Mouse (Mus musculus) MEL (cell line): ENCODE data around the gene 2610528J11Rik. TPM values are rescaled to one million over a fixed set of nuclear protein-coding genes. Genes with fewer than 3 reads are reported as not detected.

ENCODE experiments used
- DNase-seq: peaks from one replicate; pipeline ENCODE4 v3.0.0; 2011; ENCODE audit warnings: low read depth, low spot score
- H3K27ac ChIP-seq: 2 replicates; pipeline ENCODE4 v1.5.1; 2012; ENCODE audit warnings: low read depth, mild to moderate bottlenecking, control low read depth, low read length, moderate library complexity; ENCODE audit not compliant: control insufficient read depth
- H3K27me3 ChIP-seq, 2 experiments: fragments of 150-350 bp in 1 of 2; sonication (generic) in 1 of 2; 2 replicates each; pipeline ENCODE4 v1.6.1; 2012; ENCODE audit warnings: low read length in 2 of 2, mild to moderate bottlenecking in 2 of 2, improper control_type of control experiment in 1 of 2, moderate library complexity in 1 of 2; ENCODE audit not compliant: insufficient read depth in 2 of 2, control insufficient read depth in 1 of 2
- H3K36me3 ChIP-seq, 2 experiments: 2 replicates each; pipeline ENCODE4 v1.6.1; 2012 to 2014; ENCODE audit warnings: low read length in 2 of 2, improper control_type of control experiment in 1 of 2, inconsistent platforms in 1 of 2, mild to moderate bottlenecking in 1 of 2; ENCODE audit not compliant: insufficient read depth in 2 of 2, control insufficient read depth in 1 of 2
- H3K4me1 ChIP-seq, 2 experiments: fragments of 150-350 bp in 1 of 2; sonication (generic) in 1 of 2; 2 replicates each; pipeline ENCODE4 v1.6.1; 2012; ENCODE audit warnings: low read length in 2 of 2, improper control_type of control experiment in 1 of 2, mild to moderate bottlenecking in 1 of 2; ENCODE audit not compliant: insufficient read depth in 2 of 2, control insufficient read depth in 1 of 2
- H3K4me3 ChIP-seq, 2 experiments: fragments of 150-350 bp in 1 of 2; sonication (generic) in 1 of 2; 2 replicates each; pipeline ENCODE4 v1.5.1; 2012; ENCODE audit warnings: low read depth in 2 of 2, low read length in 2 of 2, mild to moderate bottlenecking in 2 of 2, moderate library complexity in 2 of 2, control low read depth in 1 of 2, improper control_type of control experiment in 1 of 2; ENCODE audit not compliant: control insufficient read depth in 1 of 2, insufficient read depth in 1 of 2
- H3K79me2 ChIP-seq: 2 replicates; pipeline ENCODE4 v1.6.1; 2012; ENCODE audit warnings: mild to moderate bottlenecking, low read length, moderate library complexity; ENCODE audit not compliant: control insufficient read depth, poor library complexity, insufficient read depth
- H3K9ac ChIP-seq: 2 replicates; pipeline ENCODE4 v1.6.1; 2012; ENCODE audit warnings: low read depth, mild to moderate bottlenecking, control low read depth, low read length, moderate library complexity; ENCODE audit not compliant: control insufficient read depth, poor library complexity, severe bottlenecking
- H3K9me3 ChIP-seq: fragments of 150-350 bp; sonication (generic); replicated peaks from 2 replicates; pipeline ENCODE4 v1.6.1; 2012; ENCODE audit warnings: mild to moderate bottlenecking, low read length, improper control_type of control experiment, moderate library complexity; ENCODE audit not compliant: insufficient read depth
- CHD1 ChIP-seq: IDR thresholded peaks from 2 replicates; pipeline ENCODE4 v1.6.1; 2012; ENCODE audit warnings: low read depth, mild to moderate bottlenecking, inconsistent platforms, low read length, improper control_type of control experiment
- CHD2 ChIP-seq: IDR thresholded peaks from 2 replicates; pipeline ENCODE4 v1.6.1; 2011; ENCODE audit warnings: low read length, improper control_type of control experiment
- ELF1 ChIP-seq: IDR thresholded peaks from 2 replicates; pipeline ENCODE4 v1.6.1; 2014; ENCODE audit warnings: low read depth, mild to moderate bottlenecking, inconsistent platforms, low read length, improper control_type of control experiment, moderate library complexity
- ETS1 ChIP-seq: IDR thresholded peaks from 2 replicates; pipeline ENCODE4 v1.6.1; 2012; ENCODE audit warnings: low read depth, mild to moderate bottlenecking, inconsistent platforms, low read length, improper control_type of control experiment, moderate library complexity
- JUND ChIP-seq: IDR thresholded peaks from 2 replicates; pipeline ENCODE4 v1.6.1; 2011; ENCODE audit warnings: low read depth, mild to moderate bottlenecking, improper control_type of control experiment, low read length
- MAFK ChIP-seq: IDR thresholded peaks from 2 replicates; pipeline ENCODE4 v1.6.1; 2011; ENCODE audit warnings: low read depth, mild to moderate bottlenecking, low read length, improper control_type of control experiment, borderline replicate concordance
- MAX ChIP-seq: IDR thresholded peaks from 2 replicates; pipeline ENCODE4 v1.6.1; 2011; ENCODE audit warnings: low read length, improper control_type of control experiment
- MAZ ChIP-seq: IDR thresholded peaks from 2 replicates; pipeline ENCODE4 v1.6.1; 2012; ENCODE audit warnings: low read depth, mild to moderate bottlenecking, inconsistent platforms, low read length, improper control_type of control experiment
- MEF2A ChIP-seq: IDR thresholded peaks from 2 replicates; pipeline ENCODE4 v1.6.1; 2014; ENCODE audit warnings: low read depth, mild to moderate bottlenecking, inconsistent platforms, low read length, improper control_type of control experiment; ENCODE audit not compliant: poor library complexity, insufficient replicate concordance, severe bottlenecking; ENCODE audit errors: extremely low read depth
- NELFE ChIP-seq: IDR thresholded peaks from 2 replicates; pipeline ENCODE4 v1.6.1; 2011; ENCODE audit warnings: low read depth, low read length, improper control_type of control experiment
- POLR2A ChIP-seq, 2 experiments: IDR thresholded peaks; 2 replicates each; pipeline ENCODE4 v1.6.1; 2011 to 2012; ENCODE audit warnings: low read length in 2 of 2, mild to moderate bottlenecking in 2 of 2, control low read depth in 1 of 2, improper control_type of control experiment in 1 of 2, low read depth in 1 of 2, moderate library complexity in 1 of 2; ENCODE audit not compliant: control insufficient read depth in 1 of 2, insufficient read depth in 1 of 2, poor library complexity in 1 of 2
- POLR2AphosphoS2 ChIP-seq: IDR thresholded peaks from 2 replicates; pipeline ENCODE4 v1.6.1; 2011; ENCODE audit warnings: low read length, improper control_type of control experiment
- POLR2AphosphoS5 ChIP-seq: IDR thresholded peaks from 2 replicates; pipeline ENCODE4 v1.6.1; 2012; ENCODE audit warnings: low read depth, borderline replicate concordance, mild to moderate bottlenecking, inconsistent platforms, low read length, moderate library complexity, mixed read lengths
- RAD21 ChIP-seq: IDR thresholded peaks from 2 replicates; pipeline ENCODE4 v1.6.1; 2011; ENCODE audit warnings: mild to moderate bottlenecking, low read depth, low read length, improper control_type of control experiment
- TAL1 ChIP-seq: IDR thresholded peaks from 2 replicates; pipeline ENCODE4 v1.6.1; 2012; ENCODE audit warnings: mild to moderate bottlenecking, inconsistent platforms, low read length, moderate library complexity, mixed read lengths
- TCF12 ChIP-seq: IDR thresholded peaks from 2 replicates; pipeline ENCODE4 v1.6.1; 2014; ENCODE audit warnings: low read depth, mild to moderate bottlenecking, inconsistent platforms, low read length, improper control_type of control experiment, moderate library complexity
- USF1 ChIP-seq: IDR thresholded peaks from 2 replicates; pipeline ENCODE4 v1.6.1; 2014; ENCODE audit warnings: low read depth, mild to moderate bottlenecking, inconsistent platforms, low read length, improper control_type of control experiment, moderate library complexity
- ZC3H11A ChIP-seq: IDR thresholded peaks from 2 replicates; pipeline ENCODE4 v1.6.1; 2012; ENCODE audit warnings: low read depth, mild to moderate bottlenecking, inconsistent platforms, low read length, improper control_type of control experiment
- ZKSCAN1 ChIP-seq: IDR thresholded peaks from 2 replicates; pipeline ENCODE4 v1.6.1; 2012; ENCODE audit warnings: low read depth, mild to moderate bottlenecking, inconsistent platforms, low read length, improper control_type of control experiment, moderate library complexity
- ZMIZ1 ChIP-seq: IDR thresholded peaks from 2 replicates; pipeline ENCODE4 v1.6.1; 2012; ENCODE audit warnings: low read depth, mild to moderate bottlenecking, inconsistent platforms, low read length, improper control_type of control experiment, moderate library complexity
- polyA plus RNA-seq, 2 experiments: library from polyadenylated mRNA; stranded (reverse) in 1 of 2; unstranded in 1 of 2; fragments of >175 nt in 1 of 2; fragments of >200 nt in 1 of 2; gene quantifications; 2 replicates each; pipeline versions ENCODE4 v1.2.1 to v1.2.4; 2012; ENCODE audit warnings: low replicate concordance in 2 of 2, low read depth in 1 of 2; ENCODE audit not compliant: insufficient read length in 2 of 2, insufficient read depth in 1 of 2, missing spikeins in 1 of 2
- total RNA-seq: library from RNA; depleted of rRNA; stranded (reverse); fragments of 300-350 nt; gene quantifications from 2 replicates; pipeline ENCODE4 v1.2.3, GENCODE M21; 2012

Gene 2610528J11Rik
- total and polyA plus RNA-seq, 3 experiments, result not detected

- TF ChIP-seq ZMIZ1 (no peak), TAL1 (no peak), JUND (no peak), TCF12 (no peak), MAFK (no peak), RAD21 (no peak), POLR2AphosphoS5 (no peak)
- Histone ChIP-seq H3K9ac (no peak overlapping the region), H3K4me3 (no peak overlapping the region), H3K27ac (no peak overlapping the region), H3K79me2 (no peaks in the 10 kb centered on the region), H3K9me3 (no peaks in the 10 kb centered on the region), H3K36me3 (no peaks in the 10 kb centered on the region), H3K27me3 (peaks cover 0 to 4% of the 10 kb centered on the region in 2 experiments; a peak in 2 of 4 replicates), H3K4me1 (no peaks in the 10 kb centered on the region)
- no peak for DNase-seq
These were observed 26.3 kb downstream of the 2610528J11Rik start for GRCm38 (mm10) chr4:118553039-118553649.

- H3K27ac ChIP-seq, result no peak overlapping the region
- no peak overlapping the region for H3K9ac ChIP-seq
- DNase-seq, result no peak
- H3K4me1 ChIP-seq, result peaks cover 0 to 21% of the 10 kb centered on the region in 2 experiments; a peak in 3 of 4 replicates
- H3K4me3 ChIP-seq, result no peak overlapping the region
- TF ChIP-seq NELFE, result no peak
- H3K9me3 ChIP-seq, result no peaks in the 10 kb centered on the region
- peaks cover 0 to 4% of the 10 kb centered on the region in 2 experiments; a peak in 1 of 4 replicates for H3K36me3 ChIP-seq
- peaks cover 0 to 2% of the 10 kb centered on the region in 2 experiments; a peak in 1 of 4 replicates for H3K27me3 ChIP-seq
- no peaks in the 10 kb centered on the region for H3K79me2 ChIP-seq
These were observed 37.5 kb downstream of the 2610528J11Rik start for GRCm38 (mm10) chr4:118564062-118564925.

GRCm38 (mm10) chr4:118564926-118565279, 38.1 kb downstream of the 2610528J11Rik start:
- no peaks in the 10 kb centered on the region for H3K9me3 ChIP-seq
- peaks cover 0 to 27% of the 10 kb centered on the region in 2 experiments; a peak in 3 of 4 replicates for H3K4me1 ChIP-seq
- TF ChIP-seq USF1 (no peak), ELF1 (no peak), ZKSCAN1 (no peak), TCF12 (no peak), POLR2AphosphoS2 (no peak), ZC3H11A (no peak), MAZ (no peak), CHD2 (no peak), ZMIZ1 (no peak), MEF2A (no peak), JUND (no peak), MAX (no peak), POLR2A (IDR thresholded peaks at IDR 0.05; ENCODE audit: control insufficient read depth in 1 of 2, insufficient read depth in 1 of 2, low read depth in 1 of 2, low read length in 2 of 2, poor library complexity in 1 of 2) (no peak), CHD1 (no peak), ETS1 (no peak)
- no peak overlapping the region for H3K27ac ChIP-seq
- H3K79me2 ChIP-seq, result no peaks in the 10 kb centered on the region
- no peak overlapping the region for H3K4me3 ChIP-seq
- no peak overlapping the region for H3K9ac ChIP-seq
- no peak for DNase-seq
- H3K36me3 ChIP-seq, result peaks cover 0 to 4% of the 10 kb centered on the region in 2 experiments; a peak in 1 of 4 replicates
- H3K27me3 ChIP-seq, result peaks cover 0 to 2% of the 10 kb centered on the region in 2 experiments; a peak in 1 of 4 replicates
